Mouse (Mus musculus): ENCODE results near the gene Rtraf.

DNA sequence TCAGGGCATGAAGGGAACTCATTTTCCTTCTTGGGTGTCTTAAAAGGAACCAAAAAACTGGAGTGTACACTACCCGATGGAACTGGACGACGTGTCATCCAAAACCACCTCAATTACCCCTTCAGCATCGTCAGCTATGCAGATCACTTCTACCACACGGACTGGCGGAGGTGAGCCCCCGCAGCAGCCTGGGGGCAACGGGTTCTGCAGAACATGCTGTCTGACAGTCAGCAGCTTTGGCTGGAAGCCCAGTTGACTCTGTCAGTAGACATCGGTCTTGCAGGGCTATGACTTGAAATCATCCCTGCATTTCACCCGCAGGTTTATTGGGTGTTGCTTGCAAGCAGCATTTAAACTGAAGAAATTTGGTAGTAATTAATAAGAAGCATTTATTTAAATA, 13.7 kb downstream of the Rtraf start:
- no peak for TF ChIP-seq POLR2A (IDR thresholded peaks at IDR 0.05; ENCODE audit: borderline replicate concordance, low read depth, low read length)
- no peak for TF ChIP-seq CTCF (IDR thresholded peaks at IDR 0.05; ENCODE audit: low read depth, low read length)
